ENCODE assay signal across 15 mouse cellular contexts in the genomic region with DNA sequence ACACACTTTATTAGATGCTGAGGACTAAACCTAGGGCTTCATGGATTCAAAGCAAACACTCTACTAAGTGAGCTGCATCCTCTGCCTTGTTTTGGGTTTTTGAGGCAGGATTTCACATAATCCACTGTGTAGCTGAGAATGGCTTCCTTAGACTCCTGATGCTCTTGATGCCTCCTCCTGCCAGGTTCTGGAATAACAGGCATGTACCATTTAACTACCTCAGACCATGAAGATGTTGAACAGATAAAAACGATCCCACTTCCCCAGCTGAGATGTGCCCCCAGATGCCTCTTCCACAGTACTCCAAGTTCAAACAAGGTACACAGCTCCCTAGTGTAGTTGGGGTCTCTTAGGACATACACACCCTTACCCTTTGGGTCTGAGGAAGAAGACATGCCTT. TPM values are rescaled to one million over a fixed set of nuclear protein-coding genes. Genes with fewer than 3 reads are reported as not detected.
"Had no signal": no experiment of that assay in that cellular context is flagged by ENCODE, and none has a peak within 500 bp of the region (broad histone marks: within the 10 kb centered on the region; RNA-seq: fewer than 3 reads in every experiment).

No protein-coding gene starts in this region.

- H3K4me3 ChIP-seq: layer of hippocampus, adult 2 months; limb, embryonic 12.5 days; myocyte; neural tube, embryonic 12.5 days had no signal

- H3K9ac ChIP-seq: limb, embryonic 12.5 days; liver, embryonic 14.5 days; neural tube, embryonic 12.5 days had no signal

- H3K4me2 ChIP-seq: limb, embryonic 12.5 days; neural tube, embryonic 12.5 days had no signal

- H3K27ac ChIP-seq: layer of hippocampus, adult 2 months; limb, embryonic 12.5 days; liver, embryonic 14.5 days; neural tube, embryonic 12.5 days had no signal

- H3K9me3 ChIP-seq: limb, embryonic 12.5 days; neural tube, embryonic 12.5 days had no signal

- DNase-seq: kidney, adult 9 months; kidney, postnatal 10 days; kidney, postnatal 4 days; liver; lung, adult 2 months; lung, postnatal 10 days; midbrain, embryonic 14.5 days; thymus, postnatal 36 days had no signal

- ATAC-seq: intestine, embryonic 16.5 days had no signal

- H3K36me3 ChIP-seq: limb, embryonic 12.5 days; neural tube, embryonic 12.5 days had no signal

RNA-seq across cellular contexts. Expression of gene Themis2, which starts 1.3 kb away (rescaled TPM):
- polyA plus RNA-seq: myocyte had no signal

RNA-seq across cellular contexts. Expression of gene Smpdl3b, which starts 40.4 kb away (rescaled TPM):
- total RNA-seq: megakaryocyte-erythroid progenitor cell, adult 5-6 weeks had no signal
